Mouse (Mus musculus): Measurements from ENCODE around the gene Pde7b.

DNA sequence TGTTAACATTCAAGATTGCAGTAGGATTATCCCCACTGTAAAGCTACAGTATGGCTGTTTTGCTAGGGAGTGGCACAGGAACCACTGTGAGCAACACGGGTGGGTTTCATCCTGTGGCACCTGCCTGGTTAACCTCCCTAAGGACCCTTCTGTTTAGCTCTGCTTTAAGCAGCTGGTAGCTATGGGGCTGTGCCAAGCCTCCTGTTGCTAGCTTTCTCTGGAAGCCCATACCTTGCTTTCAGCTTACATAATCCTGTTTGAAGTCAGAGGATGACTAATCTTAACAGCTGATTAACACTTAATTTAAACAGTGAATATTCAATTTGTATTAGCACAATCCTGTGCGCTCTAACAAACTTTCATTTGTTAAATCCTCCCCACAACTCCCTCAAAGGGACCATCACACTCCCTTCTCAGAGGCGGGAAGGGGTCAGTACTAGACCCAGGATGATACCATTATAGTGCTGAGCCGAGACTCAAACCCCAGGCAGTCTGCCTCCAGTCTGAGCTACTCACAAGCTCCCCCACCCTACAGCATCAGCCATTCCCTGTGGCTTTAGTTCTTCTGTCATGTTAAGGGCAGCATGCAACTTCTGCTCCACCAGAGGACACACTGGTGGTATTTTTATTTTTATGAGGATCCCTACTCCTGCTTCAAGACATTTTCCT lies 362.3 kb downstream of the Pde7b start:
- TF ChIP-seq SIN3A (IDR thresholded peaks at IDR 0.05; ENCODE audit: low read length) (no peak), IRF4 (IDR thresholded peaks at IDR 0.05; ENCODE audit: low read depth, low read length) (no peak), E2F4 (IDR thresholded peaks at IDR 0.05; ENCODE audit: insufficient replicate concordance, low read depth, low read length) (no peak), POLR2A (IDR thresholded peaks at IDR 0.05; ENCODE audit: low read depth, low read length) (no peak), MAFK (IDR thresholded peaks at IDR 0.05; ENCODE audit: insufficient replicate concordance, low read length) (no peak), HCFC1 (IDR thresholded peaks at IDR 0.05; ENCODE audit: low read depth, low read length) (no peak), POLR2AphosphoS2 (IDR thresholded peaks at IDR 0.05; ENCODE audit: low read depth, low read length) (no peak)

Measured in CH12.LX (cell line).